Mouse (Mus musculus): ENCODE results near the gene Kremen1.

The Kremen1 gene

GRCm38 (mm10) chr11:5215401-5216187 is 45.8 kb downstream of the Kremen1 start:
- DNase-seq: no peak

- DNase-seq: no peak
Measured at GRCm38 (mm10) chr11:5214483-5215040, 46.8 kb downstream of the Kremen1 start.

- DNase-seq: no peak
Measured at GRCm38 (mm10) chr11:5203054-5203453, 58.3 kb downstream of the Kremen1 start.

- no peak for DNase-seq
Measured at GRCm38 (mm10) chr11:5201799-5202680, 59.3 kb downstream of the Kremen1 start.

- no peak for DNase-seq
Measured at GRCm38 (mm10) chr11:5199879-5200278, 61.5 kb downstream of the Kremen1 start.

GRCm38 (mm10) chr11:5197068-5197467 is 64.3 kb downstream of the Kremen1 start:
- no peak for DNase-seq

- DNase-seq: no peak
Measured at GRCm38 (mm10) chr11:5196583-5196982, 64.8 kb downstream of the Kremen1 start.

- no peak for DNase-seq
Measured at GRCm38 (mm10) chr11:5193576-5193881, 67.8 kb downstream of the Kremen1 start.

- DNase-seq: no peak
Measured at GRCm38 (mm10) chr11:5192840-5193575, 68.3 kb downstream of the Kremen1 start.

- no peak for DNase-seq
Measured at GRCm38 (mm10) chr11:5192084-5192516, 69.3 kb downstream of the Kremen1 start.

GRCm38 (mm10) chr11:5189239-5189933 is 72.0 kb downstream of the Kremen1 start:
- DNase-seq: no peak

- no peak for DNase-seq
Measured at GRCm38 (mm10) chr11:5188170-5188569, 73.2 kb downstream of the Kremen1 start.

- no peak for DNase-seq
Measured at GRCm38 (mm10) chr11:5184832-5185231, 76.5 kb downstream of the Kremen1 start.

- DNase-seq: no peak
Measured at GRCm38 (mm10) chr11:5184250-5184649, 77.1 kb downstream of the Kremen1 start.

GRCm38 (mm10) chr11:5182870-5183269 is 78.5 kb downstream of the Kremen1 start:
- no peak for DNase-seq

GRCm38 (mm10) chr11:5181850-5182404 is 79.4 kb downstream of the Kremen1 start:
- DNase-seq: peak; percentile 85

GRCm38 (mm10) chr11:5179391-5179790 is 82.0 kb downstream of the Kremen1 start:
- DNase-seq: no peak

- DNase-seq: peak; percentile 56
Measured at GRCm38 (mm10) chr11:5177171-5177570, 84.2 kb downstream of the Kremen1 start.

GRCm38 (mm10) chr11:5176685-5177084 is 84.7 kb downstream of the Kremen1 start:
- DNase-seq: no peak

GRCm38 (mm10) chr11:5175866-5176265 is 85.5 kb downstream of the Kremen1 start:
- DNase-seq: no peak

GRCm38 (mm10) chr11:5175141-5175540 is 86.2 kb downstream of the Kremen1 start:
- DNase-seq: no peak

- no peak for DNase-seq
Measured at GRCm38 (mm10) chr11:5172861-5173260, 88.5 kb downstream of the Kremen1 start.

Measured in kidney, postnatal 14 days (tissue).